Mouse (Mus musculus): Measurements from ENCODE around the gene Hist1h1a.

DNA sequence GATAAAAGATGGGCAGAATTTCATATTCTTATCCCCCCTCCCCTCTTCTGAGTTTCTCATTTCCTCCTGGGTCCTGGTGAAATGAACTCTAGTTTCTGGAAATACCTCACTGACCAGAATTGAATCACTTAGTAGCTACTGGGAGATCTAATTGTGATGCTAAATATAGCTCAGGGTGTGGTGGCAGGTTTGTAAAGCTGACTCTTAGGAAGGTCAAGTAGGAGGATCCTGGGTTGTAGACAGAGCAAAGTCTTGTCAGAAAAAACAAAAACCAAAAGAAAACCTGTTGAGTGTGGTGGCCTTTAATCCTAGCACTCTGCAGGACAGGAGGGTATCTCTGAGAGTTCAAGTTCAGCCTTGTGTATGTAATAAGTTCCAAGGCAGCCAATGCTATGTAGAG is 21.5 kb upstream of the Hist1h1a start:
- TF ChIP-seq POLR2A (IDR thresholded peaks at IDR 0.05; ENCODE audit: insufficient read depth, low read depth, low read length) (no peak), CTCF (IDR thresholded peaks at IDR 0.05; ENCODE audit: insufficient read depth, low read depth, low read length) (no peak)

All from olfactory bulb, adult 2 months (tissue).